Mouse (Mus musculus): Measurements from ENCODE around the gene Vps37c. TPM values are rescaled to one million over a fixed set of nuclear protein-coding genes. Genes with fewer than 3 reads are reported as not detected.

The Vps37c gene
- polyA plus RNA-seq, 1 experiment: 3.2 TPM

- Histone ChIP-seq H3K4me1 (ENCODE audit: control insufficient read depth) (no peaks in the 10 kb centered on the region), H3K27me3 (ENCODE audit: control insufficient read depth) (no peaks in the 10 kb centered on the region; the same call in 1 of the 2 replicates), H3K4me3 (replicated peaks) (no peak overlapping the region), H3K9me3 (ENCODE audit: control insufficient read depth, low read length) (no peaks in the 10 kb centered on the region), H3K36me3 (ENCODE audit: control insufficient read depth) (no peaks in the 10 kb centered on the region)
- no peak for TF ChIP-seq GATA1 (IDR thresholded peaks at IDR 0.05; ENCODE audit: low read length)
Measured at GRCm38 (mm10) chr19:10739916-10740315, 51.4 kb downstream of the Vps37c start.

- TF ChIP-seq GATA1 (IDR thresholded peaks at IDR 0.05; ENCODE audit: low read length) (no peak), TAL1 (IDR thresholded peaks at IDR 0.05; ENCODE audit: low read length) (no peak)
- Histone ChIP-seq H3K4me1 (ENCODE audit: control insufficient read depth) (no peaks in the 10 kb centered on the region), H3K27me3 (ENCODE audit: control insufficient read depth) (no peaks in the 10 kb centered on the region; the same call in 1 of the 2 replicates), H3K4me3 (replicated peaks) (no peak overlapping the region), H3K36me3 (ENCODE audit: control insufficient read depth) (no peaks in the 10 kb centered on the region), H3K9me3 (ENCODE audit: control insufficient read depth, low read length) (no peaks in the 10 kb centered on the region)
Measured at GRCm38 (mm10) chr19:10740641-10741440, 52.3 kb downstream of the Vps37c start.

- H3K4me1 ChIP-seq (ENCODE audit: control insufficient read depth): no peaks in the 10 kb centered on the region
- H3K36me3 ChIP-seq (ENCODE audit: control insufficient read depth): no peaks in the 10 kb centered on the region
- TF ChIP-seq TAL1 (IDR thresholded peaks at IDR 0.05; ENCODE audit: low read length): no peak
- no peak for TF ChIP-seq GATA1 (IDR thresholded peaks at IDR 0.05; ENCODE audit: low read length)
- H3K9me3 ChIP-seq (ENCODE audit: control insufficient read depth, low read length): no peaks in the 10 kb centered on the region
- no peaks in the 10 kb centered on the region; the same call in 1 of the 2 replicates for H3K27me3 ChIP-seq (ENCODE audit: control insufficient read depth)
- no peak overlapping the region for H3K4me3 ChIP-seq (replicated peaks)
Measured at GRCm38 (mm10) chr19:10742145-10742544, 53.6 kb downstream of the Vps37c start.

- Histone ChIP-seq H3K4me1 (ENCODE audit: control insufficient read depth) (no peaks in the 10 kb centered on the region), H3K4me3 (replicated peaks) (no peak overlapping the region), H3K27me3 (ENCODE audit: control insufficient read depth) (no peaks in the 10 kb centered on the region; the same call in 1 of the 2 replicates), H3K9me3 (ENCODE audit: control insufficient read depth, low read length) (no peaks in the 10 kb centered on the region), H3K36me3 (ENCODE audit: control insufficient read depth) (no peaks in the 10 kb centered on the region)
- no peak for TF ChIP-seq GATA1 (IDR thresholded peaks at IDR 0.05; ENCODE audit: low read length)
- no peak for TF ChIP-seq TAL1 (IDR thresholded peaks at IDR 0.05; ENCODE audit: low read length)
Measured at GRCm38 (mm10) chr19:10742565-10742964, 54.0 kb downstream of the Vps37c start.

- Histone ChIP-seq H3K4me1 (ENCODE audit: control insufficient read depth) (no peaks in the 10 kb centered on the region), H3K4me3 (replicated peaks) (no peak overlapping the region), H3K27me3 (ENCODE audit: control insufficient read depth) (no peaks in the 10 kb centered on the region), H3K36me3 (ENCODE audit: control insufficient read depth) (no peaks in the 10 kb centered on the region), H3K9me3 (ENCODE audit: control insufficient read depth, low read length) (no peaks in the 10 kb centered on the region)
- no peak for TF ChIP-seq GATA1 (IDR thresholded peaks at IDR 0.05; ENCODE audit: low read length)
- TF ChIP-seq TAL1 (IDR thresholded peaks at IDR 0.05; ENCODE audit: low read length): no peak
Measured at GRCm38 (mm10) chr19:10747182-10747581, 58.6 kb downstream of the Vps37c start.

- Histone ChIP-seq H3K4me1 (ENCODE audit: control insufficient read depth) (no peaks in the 10 kb centered on the region), H3K9me3 (ENCODE audit: control insufficient read depth, low read length) (no peaks in the 10 kb centered on the region), H3K27me3 (ENCODE audit: control insufficient read depth) (no peaks in the 10 kb centered on the region), H3K36me3 (ENCODE audit: control insufficient read depth) (no peaks in the 10 kb centered on the region), H3K4me3 (replicated peaks) (no peak overlapping the region)
- no peak for TF ChIP-seq GATA1 (IDR thresholded peaks at IDR 0.05; ENCODE audit: low read length)
- TF ChIP-seq TAL1 (IDR thresholded peaks at IDR 0.05; ENCODE audit: low read length): no peak
Measured at GRCm38 (mm10) chr19:10747718-10748117, 59.2 kb downstream of the Vps37c start.

- H3K4me3 ChIP-seq (replicated peaks): no peak overlapping the region
- H3K27me3 ChIP-seq (ENCODE audit: control insufficient read depth): no peaks in the 10 kb centered on the region
- no peaks in the 10 kb centered on the region for H3K4me1 ChIP-seq (ENCODE audit: control insufficient read depth)
- TF ChIP-seq TAL1 (IDR thresholded peaks at IDR 0.05; ENCODE audit: low read length) (no peak), GATA1 (IDR thresholded peaks at IDR 0.05; ENCODE audit: low read length) (no peak)
- no peaks in the 10 kb centered on the region for H3K36me3 ChIP-seq (ENCODE audit: control insufficient read depth)
- H3K9me3 ChIP-seq (ENCODE audit: control insufficient read depth, low read length): no peaks in the 10 kb centered on the region
Measured at GRCm38 (mm10) chr19:10748401-10749102, 60.0 kb downstream of the Vps37c start.

- H3K36me3 ChIP-seq (ENCODE audit: control insufficient read depth): no peaks in the 10 kb centered on the region
- H3K4me3 ChIP-seq (replicated peaks): no peak overlapping the region
- TF ChIP-seq TAL1 (IDR thresholded peaks at IDR 0.05; ENCODE audit: low read length) (no peak), GATA1 (IDR thresholded peaks at IDR 0.05; ENCODE audit: low read length) (no peak)
- no peaks in the 10 kb centered on the region for H3K27me3 ChIP-seq (ENCODE audit: control insufficient read depth)
- H3K9me3 ChIP-seq (ENCODE audit: control insufficient read depth, low read length): no peaks in the 10 kb centered on the region
- no peaks in the 10 kb centered on the region for H3K4me1 ChIP-seq (ENCODE audit: control insufficient read depth)
Measured at GRCm38 (mm10) chr19:10749295-10749694, 60.8 kb downstream of the Vps37c start.

GRCm38 (mm10) chr19:10750161-10750560 is 61.6 kb downstream of the Vps37c start:
- Histone ChIP-seq H3K4me3 (replicated peaks) (no peak overlapping the region), H3K36me3 (ENCODE audit: control insufficient read depth) (no peaks in the 10 kb centered on the region), H3K4me1 (ENCODE audit: control insufficient read depth) (no peaks in the 10 kb centered on the region), H3K27me3 (ENCODE audit: control insufficient read depth) (no peaks in the 10 kb centered on the region), H3K9me3 (ENCODE audit: control insufficient read depth, low read length) (no peaks in the 10 kb centered on the region)
- no peak for TF ChIP-seq GATA1 (IDR thresholded peaks at IDR 0.05; ENCODE audit: low read length)
- no peak for TF ChIP-seq TAL1 (IDR thresholded peaks at IDR 0.05; ENCODE audit: low read length)

All from erythroblast, embryonic 14.5 days (primary cell).